Mouse (Mus musculus): ENCODE measurements around the gene Ankrd52. TPM values are rescaled to one million over a fixed set of nuclear protein-coding genes. Genes with fewer than 3 reads are reported as not detected.
A peak's percentile ranks its signal among the peaks of the same experiment; 100 is the strongest.

The Ankrd52 gene
- polyA plus RNA-seq, 1 experiment from 2014 or later: 9.6 TPM

GRCm38 (mm10) chr10:128412055-128412381 lies 35.1 kb downstream of the Ankrd52 start:
- Histone ChIP-seq H3K4me3 (peak overlapping the region; percentile 87), H3K4me1 (replicated peaks) (peaks cover 57% of the 10 kb centered on the region), H3K27ac (peak overlapping the region; percentile 96), H3K9me3 (no peaks in the 10 kb centered on the region), H3K36me3 (peaks cover 51% of the 10 kb centered on the region), H3K27me3 (ENCODE audit: insufficient read depth, poor library complexity, severe bottlenecking) (no peaks in the 10 kb centered on the region)
- 1% methylated on average over 14 of the region's 14 CpGs for whole genome bisulfite sequencing
- DNase-seq (ENCODE audit: low spot score): no peak

- peak overlapping the region; percentile 87 for H3K4me3 ChIP-seq
- 64% methylated on average over 1 of the region's 1 CpGs for WGBS
- H3K36me3 ChIP-seq: peaks cover 51% of the 10 kb centered on the region
- DNase-seq (ENCODE audit: low spot score): no peak
- no peaks in the 10 kb centered on the region for H3K9me3 ChIP-seq
- peak overlapping the region; percentile 96 for H3K27ac ChIP-seq
- peaks cover 57% of the 10 kb centered on the region for H3K4me1 ChIP-seq (replicated peaks)
- H3K27me3 ChIP-seq (ENCODE audit: insufficient read depth, poor library complexity, severe bottlenecking): no peaks in the 10 kb centered on the region
Observed at GRCm38 (mm10) chr10:128412558-128412957, 35.6 kb downstream of the Ankrd52 start.

- 75% methylated on average over 1 of the region's 1 CpGs for WGBS
- Histone ChIP-seq H3K27me3 (ENCODE audit: insufficient read depth, poor library complexity, severe bottlenecking) (no peaks in the 10 kb centered on the region), H3K4me3 (peak overlapping the region; percentile 87), H3K27ac (no peak overlapping the region), H3K36me3 (peaks cover 51% of the 10 kb centered on the region), H3K4me1 (replicated peaks) (peaks cover 53% of the 10 kb centered on the region), H3K9me3 (no peaks in the 10 kb centered on the region)
- no peak for DNase-seq (ENCODE audit: low spot score)
Observed at GRCm38 (mm10) chr10:128413076-128413475, 36.2 kb downstream of the Ankrd52 start.

GRCm38 (mm10) chr10:128414848-128415247 lies 37.9 kb downstream of the Ankrd52 start:
- H3K36me3 ChIP-seq: peaks cover 65% of the 10 kb centered on the region
- no peak overlapping the region for H3K27ac ChIP-seq
- H3K9me3 ChIP-seq: no peaks in the 10 kb centered on the region
- DNase-seq (ENCODE audit: low spot score): no peak
- 94% methylated on average over 5 of the region's 5 CpGs for WGBS
- peaks cover 39% of the 10 kb centered on the region for H3K4me1 ChIP-seq (replicated peaks)
- no peak overlapping the region for H3K4me3 ChIP-seq
- no peaks in the 10 kb centered on the region for H3K27me3 ChIP-seq (ENCODE audit: insufficient read depth, poor library complexity, severe bottlenecking)

- WGBS: 89% methylated on average over 5 of the region's 5 CpGs
- Histone ChIP-seq H3K4me1 (replicated peaks) (no peaks in the 10 kb centered on the region), H3K27ac (no peak overlapping the region), H3K27me3 (ENCODE audit: insufficient read depth, poor library complexity, severe bottlenecking) (no peaks in the 10 kb centered on the region), H3K4me3 (no peak overlapping the region), H3K9me3 (no peaks in the 10 kb centered on the region), H3K36me3 (peaks cover 95% of the 10 kb centered on the region)
- no peak for DNase-seq (ENCODE audit: low spot score)
Observed at GRCm38 (mm10) chr10:128422426-128422825, 45.5 kb downstream of the Ankrd52 start.

- WGBS: 80% methylated on average over 7 of the region's 7 CpGs
- H3K27me3 ChIP-seq (ENCODE audit: insufficient read depth, poor library complexity, severe bottlenecking): no peaks in the 10 kb centered on the region
Observed at GRCm38 (mm10) chr10:128424604-128425003, 47.7 kb downstream of the Ankrd52 start.

GRCm38 (mm10) chr10:128425260-128425659 lies 48.3 kb downstream of the Ankrd52 start:
- H3K36me3 ChIP-seq: peaks cover 92% of the 10 kb centered on the region
- no peaks in the 10 kb centered on the region for H3K4me1 ChIP-seq (replicated peaks)
- 92% methylated on average over 3 of the region's 3 CpGs for WGBS
- H3K27ac ChIP-seq: no peak overlapping the region
- H3K27me3 ChIP-seq (ENCODE audit: insufficient read depth, poor library complexity, severe bottlenecking): no peaks in the 10 kb centered on the region
- no peak for DNase-seq (ENCODE audit: low spot score)
- H3K9me3 ChIP-seq: no peaks in the 10 kb centered on the region
- no peak overlapping the region for H3K4me3 ChIP-seq

More at GRCm38 (mm10) chr10:128424604-128425003, 47.7 kb downstream of the Ankrd52 start:
- H3K36me3 ChIP-seq: peaks cover 92% of the 10 kb centered on the region
- H3K4me3 ChIP-seq: no peak overlapping the region
- H3K9me3 ChIP-seq: no peaks in the 10 kb centered on the region
- DNase-seq (ENCODE audit: low spot score): no peak
- no peaks in the 10 kb centered on the region for H3K4me1 ChIP-seq (replicated peaks)
- H3K27ac ChIP-seq: no peak overlapping the region

- peaks cover 87% of the 10 kb centered on the region for H3K36me3 ChIP-seq
- no peaks in the 10 kb centered on the region for H3K4me1 ChIP-seq (replicated peaks)
- H3K27ac ChIP-seq: no peak overlapping the region
- WGBS: 92% methylated on average over 5 of the region's 5 CpGs
- H3K27me3 ChIP-seq (ENCODE audit: insufficient read depth, poor library complexity, severe bottlenecking): no peaks in the 10 kb centered on the region
- no peak for DNase-seq (ENCODE audit: low spot score)
- no peak overlapping the region for H3K4me3 ChIP-seq
- H3K9me3 ChIP-seq: no peaks in the 10 kb centered on the region
Observed at GRCm38 (mm10) chr10:128429052-128429451, 52.1 kb downstream of the Ankrd52 start.

- no peak for DNase-seq (ENCODE audit: low spot score)
- H3K4me1 ChIP-seq (replicated peaks): no peaks in the 10 kb centered on the region
- WGBS: 85% methylated on average over 4 of the region's 4 CpGs
- H3K27ac ChIP-seq: no peak overlapping the region
- peaks cover 87% of the 10 kb centered on the region for H3K36me3 ChIP-seq
- no peaks in the 10 kb centered on the region for H3K9me3 ChIP-seq
- no peak overlapping the region for H3K4me3 ChIP-seq
- no peaks in the 10 kb centered on the region for H3K27me3 ChIP-seq (ENCODE audit: insufficient read depth, poor library complexity, severe bottlenecking)
Observed at GRCm38 (mm10) chr10:128429454-128429853, 52.5 kb downstream of the Ankrd52 start.

GRCm38 (mm10) chr10:128433417-128433816 lies 56.5 kb downstream of the Ankrd52 start:
- H3K9me3 ChIP-seq: no peaks in the 10 kb centered on the region
- 93% methylated on average over 2 of the region's 2 CpGs for WGBS
- no peaks in the 10 kb centered on the region for H3K4me1 ChIP-seq (replicated peaks)
- H3K4me3 ChIP-seq: no peak overlapping the region
- peaks cover 95% of the 10 kb centered on the region for H3K36me3 ChIP-seq
- no peak overlapping the region for H3K27ac ChIP-seq
- H3K27me3 ChIP-seq (ENCODE audit: insufficient read depth, poor library complexity, severe bottlenecking): no peaks in the 10 kb centered on the region
- no peak for DNase-seq (ENCODE audit: low spot score)

GRCm38 (mm10) chr10:128434681-128435080 lies 57.8 kb downstream of the Ankrd52 start:
- H3K4me1 ChIP-seq (replicated peaks): no peaks in the 10 kb centered on the region
- H3K4me3 ChIP-seq: no peak overlapping the region
- H3K9me3 ChIP-seq: no peaks in the 10 kb centered on the region
- no peak overlapping the region for H3K27ac ChIP-seq
- WGBS: 90% methylated on average over 10 of the region's 10 CpGs
- no peak for DNase-seq (ENCODE audit: low spot score)
- peaks cover 95% of the 10 kb centered on the region for H3K36me3 ChIP-seq
- H3K27me3 ChIP-seq (ENCODE audit: insufficient read depth, poor library complexity, severe bottlenecking): no peaks in the 10 kb centered on the region

- H3K9me3 ChIP-seq: no peaks in the 10 kb centered on the region
- no peak overlapping the region for H3K27ac ChIP-seq
- 87% methylated on average over 17 of the region's 17 CpGs for WGBS
- no peaks in the 10 kb centered on the region for H3K4me1 ChIP-seq (replicated peaks)
- H3K36me3 ChIP-seq: peaks cover 95% of the 10 kb centered on the region
- H3K27me3 ChIP-seq (ENCODE audit: insufficient read depth, poor library complexity, severe bottlenecking): no peaks in the 10 kb centered on the region
- DNase-seq (ENCODE audit: low spot score): no peak
- H3K4me3 ChIP-seq: no peak overlapping the region
Observed at GRCm38 (mm10) chr10:128435186-128435823, 58.4 kb downstream of the Ankrd52 start.

- WGBS: 89% methylated on average over 5 of the region's 5 CpGs
- DNase-seq (ENCODE audit: low spot score): no peak
- Histone ChIP-seq H3K4me3 (no peak overlapping the region), H3K4me1 (replicated peaks) (no peaks in the 10 kb centered on the region), H3K9me3 (no peaks in the 10 kb centered on the region), H3K27ac (no peak overlapping the region), H3K27me3 (ENCODE audit: insufficient read depth, poor library complexity, severe bottlenecking) (no peaks in the 10 kb centered on the region), H3K36me3 (peaks cover 95% of the 10 kb centered on the region)
Observed at GRCm38 (mm10) chr10:128435873-128436272, 59.0 kb downstream of the Ankrd52 start.

GRCm38 (mm10) chr10:128436376-128436775 lies 59.5 kb downstream of the Ankrd52 start:
- Histone ChIP-seq H3K4me3 (no peak overlapping the region), H3K36me3 (peaks cover 95% of the 10 kb centered on the region), H3K4me1 (replicated peaks) (no peaks in the 10 kb centered on the region), H3K27me3 (ENCODE audit: insufficient read depth, poor library complexity, severe bottlenecking) (no peaks in the 10 kb centered on the region), H3K27ac (no peak overlapping the region), H3K9me3 (no peaks in the 10 kb centered on the region)
- 93% methylated on average over 8 of the region's 8 CpGs for WGBS
- DNase-seq (ENCODE audit: low spot score): no peak

Data from hindbrain, embryonic 10.5 days (tissue).